Mouse (Mus musculus): ENCODE data around the gene Crocc. TPM values are rescaled to one million over a fixed set of nuclear protein-coding genes. Genes with fewer than 3 reads are reported as not detected.

Gene Crocc
- polyA plus RNA-seq, 1 experiment from 2014 or later = 0.59 TPM

GRCm38 (mm10) chr4:141020220-141020619 is 40.1 kb downstream of the Crocc start:
- Histone ChIP-seq H3K4me2 (ENCODE audit: low read depth, low read length) (no peak overlapping the region), H3K9ac (ENCODE audit: low read depth, low read length) (no peak overlapping the region), H3K27me3 (ENCODE audit: control insufficient read depth, insufficient read depth, low read depth, low read length) (no peaks in the 10 kb centered on the region), H3K4me3 (ENCODE audit: low read depth, low read length) (no peak overlapping the region), H3K4me1 (ENCODE audit: control insufficient read depth, low read depth, low read length) (no peaks in the 10 kb centered on the region), H3K36me3 (ENCODE audit: control insufficient read depth, insufficient read depth) (no peaks in the 10 kb centered on the region), H3K27ac (ENCODE audit: low read length) (no peak overlapping the region), H3K9me3 (replicated peaks; ENCODE audit: control insufficient read depth, low read length) (no peaks in the 10 kb centered on the region)
- ATAC-seq (ENCODE audit: low read depth) = no peak
- 77% methylated on average over 17 of the region's 17 CpGs for WGBS (ENCODE audit: insufficient replicate concordance)

GRCm38 (mm10) chr4:141017657-141018436 is 42.5 kb downstream of the Crocc start:
- H3K27ac ChIP-seq (ENCODE audit: low read length) = no peak overlapping the region
- no peak overlapping the region for H3K9ac ChIP-seq (ENCODE audit: low read depth, low read length)
- H3K9me3 ChIP-seq (replicated peaks; ENCODE audit: control insufficient read depth, low read length) = no peaks in the 10 kb centered on the region
- no peak overlapping the region for H3K4me3 ChIP-seq (ENCODE audit: low read depth, low read length)
- 80% methylated on average over 29 of the region's 29 CpGs for WGBS (ENCODE audit: insufficient replicate concordance)
- H3K27me3 ChIP-seq (ENCODE audit: control insufficient read depth, insufficient read depth, low read depth, low read length) = no peaks in the 10 kb centered on the region
- ATAC-seq (ENCODE audit: low read depth) = no peak
- H3K36me3 ChIP-seq (ENCODE audit: control insufficient read depth, insufficient read depth) = no peaks in the 10 kb centered on the region
- no peak overlapping the region for H3K4me2 ChIP-seq (ENCODE audit: low read depth, low read length)
- H3K4me1 ChIP-seq (ENCODE audit: control insufficient read depth, low read depth, low read length) = no peaks in the 10 kb centered on the region

DNA sequence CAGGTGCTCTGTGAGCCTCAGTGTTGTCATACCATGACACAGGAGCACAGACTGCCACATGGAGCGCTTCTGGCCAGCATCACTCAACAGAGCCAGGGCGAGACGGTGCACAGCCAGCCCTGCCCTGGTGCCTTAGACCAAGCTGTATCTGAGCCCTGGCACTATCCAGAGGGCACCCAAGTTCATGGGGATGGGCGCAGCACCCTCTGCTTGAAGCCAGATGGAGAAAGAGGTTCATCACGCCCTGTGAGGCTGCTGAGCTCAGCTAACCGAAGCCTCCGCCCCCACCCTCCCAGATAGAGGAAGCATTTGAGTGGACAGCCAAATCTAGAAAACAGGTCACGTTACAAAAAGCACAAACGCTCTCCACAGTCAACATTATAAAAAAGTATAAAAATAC is 44.0 kb downstream of the Crocc start:
- no peak for ATAC-seq (ENCODE audit: low read depth)
- Histone ChIP-seq H3K9ac (ENCODE audit: low read depth, low read length) (no peak overlapping the region), H3K27me3 (ENCODE audit: control insufficient read depth, insufficient read depth, low read depth, low read length) (peaks cover 7% of the 10 kb centered on the region), H3K36me3 (ENCODE audit: control insufficient read depth, insufficient read depth) (no peaks in the 10 kb centered on the region), H3K4me2 (ENCODE audit: low read depth, low read length) (no peak overlapping the region), H3K27ac (ENCODE audit: low read length) (no peak overlapping the region), H3K4me1 (ENCODE audit: control insufficient read depth, low read depth, low read length) (no peaks in the 10 kb centered on the region), H3K4me3 (ENCODE audit: low read depth, low read length) (no peak overlapping the region), H3K9me3 (replicated peaks; ENCODE audit: control insufficient read depth, low read length) (no peaks in the 10 kb centered on the region)
- 56% methylated on average over 9 of the region's 9 CpGs for WGBS (ENCODE audit: insufficient replicate concordance)

GRCm38 (mm10) chr4:141015356-141015755 is 45.0 kb downstream of the Crocc start:
- peaks cover 17% of the 10 kb centered on the region for H3K27me3 ChIP-seq (ENCODE audit: control insufficient read depth, insufficient read depth, low read depth, low read length)
- no peak overlapping the region for H3K4me3 ChIP-seq (ENCODE audit: low read depth, low read length)
- ATAC-seq (ENCODE audit: low read depth) = no peak
- H3K9ac ChIP-seq (ENCODE audit: low read depth, low read length) = no peak overlapping the region
- H3K9me3 ChIP-seq (replicated peaks; ENCODE audit: control insufficient read depth, low read length) = no peaks in the 10 kb centered on the region
- no peak overlapping the region for H3K4me2 ChIP-seq (ENCODE audit: low read depth, low read length)
- H3K36me3 ChIP-seq (ENCODE audit: control insufficient read depth, insufficient read depth) = no peaks in the 10 kb centered on the region
- WGBS (ENCODE audit: insufficient replicate concordance) = 47% methylated on average over 7 of the region's 7 CpGs
- H3K27ac ChIP-seq (ENCODE audit: low read length) = no peak overlapping the region
- H3K4me1 ChIP-seq (ENCODE audit: control insufficient read depth, low read depth, low read length) = peaks cover 4% of the 10 kb centered on the region

DNA sequence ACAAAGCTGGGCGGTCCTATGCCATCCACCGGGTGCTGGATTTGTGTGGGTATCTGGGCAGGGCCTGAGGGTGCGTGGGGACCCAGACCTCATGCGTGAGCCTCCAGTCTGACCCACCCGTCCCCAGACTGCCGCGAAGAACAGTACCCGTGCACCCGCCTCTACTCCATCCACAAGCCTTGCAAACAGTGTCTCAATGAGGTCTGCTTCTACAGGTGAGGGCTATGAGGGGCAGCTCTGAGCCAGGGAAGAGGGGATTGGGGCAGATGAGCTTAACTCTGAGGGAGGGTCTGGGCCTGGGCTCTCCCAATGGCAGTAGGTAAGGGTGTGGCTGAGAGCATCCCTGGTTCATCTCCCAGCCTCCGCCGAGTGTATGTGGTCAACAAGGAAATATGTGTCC is 45.5 kb downstream of the Crocc start:
- H3K27ac ChIP-seq (ENCODE audit: low read length) = no peak overlapping the region
- no peak for ATAC-seq (ENCODE audit: low read depth)
- no peak overlapping the region for H3K4me3 ChIP-seq (ENCODE audit: low read depth, low read length)
- no peak overlapping the region for H3K4me2 ChIP-seq (ENCODE audit: low read depth, low read length)
- peaks cover 22% of the 10 kb centered on the region for H3K27me3 ChIP-seq (ENCODE audit: control insufficient read depth, insufficient read depth, low read depth, low read length)
- no peaks in the 10 kb centered on the region for H3K9me3 ChIP-seq (replicated peaks; ENCODE audit: control insufficient read depth, low read length)
- H3K4me1 ChIP-seq (ENCODE audit: control insufficient read depth, low read depth, low read length) = peaks cover 4% of the 10 kb centered on the region
- H3K9ac ChIP-seq (ENCODE audit: low read depth, low read length) = no peak overlapping the region
- H3K36me3 ChIP-seq (ENCODE audit: control insufficient read depth, insufficient read depth) = no peaks in the 10 kb centered on the region
- WGBS (ENCODE audit: insufficient replicate concordance) = 82% methylated on average over 11 of the region's 11 CpGs

DNA sequence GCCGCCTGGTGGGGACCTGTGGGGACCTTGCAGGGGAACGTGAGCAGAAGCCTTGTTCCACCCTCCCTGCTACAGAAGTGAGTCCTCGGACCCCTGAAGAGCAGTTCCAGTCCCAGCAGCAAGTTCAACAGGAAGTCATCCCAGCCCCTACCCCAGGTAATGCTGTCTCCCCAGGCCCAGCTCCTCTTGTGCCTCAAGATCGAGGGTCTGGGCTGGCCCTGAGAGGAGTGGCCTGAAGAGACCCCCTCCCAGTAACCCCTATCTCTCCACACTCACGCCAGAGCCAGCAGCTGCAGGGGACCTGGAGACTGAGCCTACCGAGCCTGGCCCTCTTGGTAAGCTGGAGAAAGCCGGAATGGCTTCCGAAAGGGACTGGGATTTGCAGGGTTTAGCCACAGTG is 46.2 kb downstream of the Crocc start:
- Histone ChIP-seq H3K36me3 (ENCODE audit: control insufficient read depth, insufficient read depth) (no peaks in the 10 kb centered on the region), H3K9ac (ENCODE audit: low read depth, low read length) (no peak overlapping the region), H3K9me3 (replicated peaks; ENCODE audit: control insufficient read depth, low read length) (no peaks in the 10 kb centered on the region), H3K4me3 (ENCODE audit: low read depth, low read length) (no peak overlapping the region), H3K27me3 (ENCODE audit: control insufficient read depth, insufficient read depth, low read depth, low read length) (peaks cover 22% of the 10 kb centered on the region), H3K4me2 (ENCODE audit: low read depth, low read length) (no peak overlapping the region), H3K4me1 (ENCODE audit: control insufficient read depth, low read depth, low read length) (peaks cover 4% of the 10 kb centered on the region), H3K27ac (ENCODE audit: low read length) (no peak overlapping the region)
- no peak for ATAC-seq (ENCODE audit: low read depth)
- 58% methylated on average over 8 of the region's 8 CpGs for WGBS (ENCODE audit: insufficient replicate concordance)

GRCm38 (mm10) chr4:141012558-141012957 is 47.8 kb downstream of the Crocc start:
- Histone ChIP-seq H3K4me2 (ENCODE audit: low read depth, low read length) (no peak overlapping the region), H3K9me3 (replicated peaks; ENCODE audit: control insufficient read depth, low read length) (no peaks in the 10 kb centered on the region), H3K27ac (ENCODE audit: low read length) (no peak overlapping the region), H3K9ac (ENCODE audit: low read depth, low read length) (no peak overlapping the region), H3K27me3 (ENCODE audit: control insufficient read depth, insufficient read depth, low read depth, low read length) (peaks cover 22% of the 10 kb centered on the region), H3K36me3 (ENCODE audit: control insufficient read depth, insufficient read depth) (no peaks in the 10 kb centered on the region), H3K4me3 (ENCODE audit: low read depth, low read length) (no peak overlapping the region), H3K4me1 (ENCODE audit: control insufficient read depth, low read depth, low read length) (peaks cover 14% of the 10 kb centered on the region)
- ATAC-seq (ENCODE audit: low read depth) = no peak
- WGBS (ENCODE audit: insufficient replicate concordance) = 70% methylated on average over 10 of the region's 10 CpGs

- Histone ChIP-seq H3K27me3 (ENCODE audit: control insufficient read depth, insufficient read depth, low read depth, low read length) (peaks cover 22% of the 10 kb centered on the region), H3K4me3 (ENCODE audit: low read depth, low read length) (no peak overlapping the region), H3K36me3 (ENCODE audit: control insufficient read depth, insufficient read depth) (peaks cover 3% of the 10 kb centered on the region; the same call in 1 of the 2 replicates), H3K9me3 (replicated peaks; ENCODE audit: control insufficient read depth, low read length) (no peaks in the 10 kb centered on the region), H3K9ac (ENCODE audit: low read depth, low read length) (no peak overlapping the region), H3K4me1 (ENCODE audit: control insufficient read depth, low read depth, low read length) (peaks cover 14% of the 10 kb centered on the region), H3K4me2 (ENCODE audit: low read depth, low read length) (no peak overlapping the region), H3K27ac (ENCODE audit: low read length) (no peak overlapping the region)
- no peak for ATAC-seq (ENCODE audit: low read depth)
- 62% methylated on average over 14 of the region's 14 CpGs for WGBS (ENCODE audit: insufficient replicate concordance)
Observed at GRCm38 (mm10) chr4:141011556-141012328, 48.6 kb downstream of the Crocc start.

DNA sequence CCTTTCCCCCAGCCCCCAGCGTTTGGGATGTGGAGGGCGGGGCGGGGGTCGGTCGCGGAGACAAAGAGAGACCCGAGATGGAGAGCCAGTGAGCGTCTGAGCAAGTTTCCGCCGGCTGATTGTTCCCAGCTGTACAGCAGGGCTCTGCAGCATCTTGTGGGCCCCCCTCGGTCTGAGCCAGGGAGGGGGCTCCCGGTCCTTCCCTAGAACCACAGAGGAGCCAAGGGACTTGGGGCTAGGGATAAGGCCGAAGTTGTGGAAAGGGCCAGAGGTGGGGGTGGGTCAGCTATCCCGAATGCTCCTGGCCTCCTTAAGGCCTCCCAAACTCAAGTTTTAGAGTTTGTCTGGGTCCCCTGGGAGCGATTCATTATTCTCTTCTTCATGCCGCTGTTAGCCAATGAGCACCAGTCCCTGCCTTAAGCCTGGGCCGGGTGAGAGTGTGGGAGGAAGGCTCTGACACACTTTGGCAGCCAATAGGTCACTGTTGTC is 49.4 kb downstream of the Crocc start:
- H3K4me2 ChIP-seq (ENCODE audit: low read depth, low read length) = peak overlapping the region; percentile 46
- peaks cover 4% of the 10 kb centered on the region; the same call in 1 of the 2 replicates for H3K36me3 ChIP-seq (ENCODE audit: control insufficient read depth, insufficient read depth)
- H3K27ac ChIP-seq (ENCODE audit: low read length) = no peak overlapping the region
- no peak for ATAC-seq (ENCODE audit: low read depth)
- 11% methylated on average over 17 of the region's 17 CpGs for WGBS (ENCODE audit: insufficient replicate concordance)
- peak overlapping the region; percentile 44 for H3K4me3 ChIP-seq (ENCODE audit: low read depth, low read length)
- peaks cover 14% of the 10 kb centered on the region for H3K4me1 ChIP-seq (ENCODE audit: control insufficient read depth, low read depth, low read length)
- peaks cover 22% of the 10 kb centered on the region for H3K27me3 ChIP-seq (ENCODE audit: control insufficient read depth, insufficient read depth, low read depth, low read length)
- H3K9me3 ChIP-seq (replicated peaks; ENCODE audit: control insufficient read depth, low read length) = no peaks in the 10 kb centered on the region
- no peak overlapping the region; the same call in 1 of the 2 replicates for H3K9ac ChIP-seq (ENCODE audit: low read depth, low read length)
